Mouse (Mus musculus) kidney, postnatal 0 days (tissue): ENCODE measurements around the gene Cd109. TPM values are rescaled to one million over a fixed set of nuclear protein-coding genes. Genes with fewer than 3 reads are reported as not detected.
A peak's percentile ranks its signal among the peaks of the same experiment; 100 is the strongest.

Source experiments
- ATAC-seq: fragments of 200-750 bp; cut with Nextera tagmentation; replicated peaks from 2 replicates; pipeline ENCODE4 v1.8.0; 2017; ENCODE audit warnings: low read depth, moderate number of reproducible peaks, moderate TSS enrichment, moderate library complexity; ENCODE audit not compliant: low FRiP score
- DNase-seq: peaks from one replicate; pipeline ENCODE4 v3.0.0-alpha.2; 2016; ENCODE audit warnings: low spot score
- H3K27ac ChIP-seq: fragments of 300-500 bp; sonication (generic); 2 replicates; pipeline ENCODE4 v1.5.1; 2014; ENCODE audit warnings: mild to moderate bottlenecking
- H3K27me3 ChIP-seq: fragments of 300-500 bp; sonication (generic); 2 replicates; pipeline ENCODE4 v1.6.1; 2014; ENCODE audit warnings: low read length, mixed read lengths; ENCODE audit not compliant: insufficient read depth
- H3K36me3 ChIP-seq: fragments of 300-500 bp; sonication (generic); 2 replicates; pipeline ENCODE4 v1.6.1; 2014; ENCODE audit warnings: low read length, mixed read lengths; ENCODE audit not compliant: insufficient read depth
- H3K4me1 ChIP-seq: fragments of 300-500 bp; sonication (generic); replicated peaks from 2 replicates; pipeline ENCODE4 v1.6.1; 2014; ENCODE audit warnings: antibody characterized with exemption, low read length, mixed read lengths; ENCODE audit not compliant: insufficient read depth
- H3K4me2 ChIP-seq: fragments of 300-500 bp; sonication (generic); 2 replicates; pipeline ENCODE4 v1.6.1; 2014; ENCODE audit warnings: mild to moderate bottlenecking, low read length, moderate library complexity, mixed read lengths
- H3K4me3 ChIP-seq: fragments of 300-500 bp; sonication (generic); replicated peaks from 2 replicates; pipeline ENCODE4 v1.5.1; 2014; ENCODE audit warnings: low read depth, low read length
- H3K9ac ChIP-seq: fragments of 300-500 bp; sonication (generic); 2 replicates; pipeline ENCODE4 v1.6.1; 2014; ENCODE audit warnings: low read depth, low read length
- H3K9me3 ChIP-seq: fragments of 300-500 bp; sonication (generic); replicated peaks from 2 replicates; pipeline ENCODE4 v1.6.1; 2016; ENCODE audit warnings: low read length, inconsistent platforms, mixed read lengths
- CTCF ChIP-seq: IDR thresholded peaks from 2 replicates; pipeline ENCODE4 v1.5.1; 2016; ENCODE audit warnings: antibody characterized with exemption, low read depth, mild to moderate bottlenecking, moderate library complexity
- WGBS: fragments of 180-500 bp; shearing (Covaris S2); extraction: QIAGEN DNeasy Blood & Tissue Kit; methylation state at CpG from one replicate; pipeline ENCODE4 v1.1.7; 2014; 5-methylcytosine and 5-hydroxymethylcytosine counted together
- polyA plus RNA-seq: library from polyadenylated mRNA; unstranded; fragments of >200 nt; fragmentation: Nextera tagmentation; extraction: Ambion mirVana; gene quantifications from 2 replicates; pipeline ENCODE4 v1.2.1, GENCODE M21; 2015

Cd109 gene
- polyA plus RNA-seq, 1 experiment from 2014 or later, result 4.3 TPM

GRCm38 (mm10) chr9:78631755-78632434, 16.5 kb downstream of the Cd109 start:
- no peak overlapping the region for H3K9ac ChIP-seq
- H3K9me3 ChIP-seq, result no peaks in the 10 kb centered on the region
- no peak overlapping the region for H3K4me2 ChIP-seq
- no peaks in the 10 kb centered on the region for H3K27me3 ChIP-seq
- no peak for DNase-seq
- ATAC-seq, result no peak
- no peak overlapping the region for H3K27ac ChIP-seq
- no peak for TF ChIP-seq CTCF
- WGBS, result 68% methylated on average over 6 of the region's 6 CpGs
- no peaks in the 10 kb centered on the region for H3K36me3 ChIP-seq
- no peak overlapping the region for H3K4me3 ChIP-seq
- 0 out of 2 replicates have a peak, but pooled peaks cover 3% of the 10 kb centered on the region for H3K4me1 ChIP-seq

- no peak for TF ChIP-seq CTCF
- ATAC-seq (no peak), DNase-seq (no peak)
- Histone ChIP-seq H3K9me3 (no peaks in the 10 kb centered on the region), H3K4me2 (no peak overlapping the region), H3K4me3 (no peak overlapping the region), H3K9ac (no peak overlapping the region), H3K4me1 (0 out of 2 replicates have a peak, but pooled peaks cover 3% of the 10 kb centered on the region), H3K36me3 (no peaks in the 10 kb centered on the region), H3K27ac (no peak overlapping the region), H3K27me3 (no peaks in the 10 kb centered on the region)
- WGBS, result 91% methylated on average over 3 of the region's 3 CpGs
Measured at GRCm38 (mm10) chr9:78633976-78634375, 18.6 kb downstream of the Cd109 start.

- ATAC-seq (no peak), DNase-seq (no peak)
- no peak overlapping the region for H3K27ac ChIP-seq
- H3K4me1 ChIP-seq, result no peaks in the 10 kb centered on the region
- no peaks in the 10 kb centered on the region for H3K36me3 ChIP-seq
- H3K9me3 ChIP-seq, result no peaks in the 10 kb centered on the region
- 86% methylated on average over 4 of the region's 4 CpGs for WGBS
- no peak overlapping the region for H3K4me2 ChIP-seq
- H3K27me3 ChIP-seq, result no peaks in the 10 kb centered on the region
- H3K4me3 ChIP-seq, result no peak overlapping the region
- no peak for TF ChIP-seq CTCF
- H3K9ac ChIP-seq, result no peak overlapping the region
Measured at GRCm38 (mm10) chr9:78641386-78641785, 26.0 kb downstream of the Cd109 start.

- peak; percentile 69 for DNase-seq
- Histone ChIP-seq H3K4me2 (no peak overlapping the region), H3K27me3 (no peaks in the 10 kb centered on the region), H3K36me3 (no peaks in the 10 kb centered on the region), H3K4me3 (no peak overlapping the region), H3K9me3 (no peaks in the 10 kb centered on the region), H3K9ac (no peak overlapping the region), H3K4me1 (no peaks in the 10 kb centered on the region), H3K27ac (no peak overlapping the region)
- ATAC-seq, result no peak; the same call in 1 of the 2 replicates
- WGBS, result 49% methylated on average over 6 of the region's 6 CpGs
- peak; percentile 86 for TF ChIP-seq CTCF
Measured at GRCm38 (mm10) chr9:78646008-78646777, 30.8 kb downstream of the Cd109 start.

GRCm38 (mm10) chr9:78648641-78649040, 33.3 kb downstream of the Cd109 start:
- no peaks in the 10 kb centered on the region for H3K9me3 ChIP-seq
- WGBS, result 87% methylated on average over 8 of the region's 8 CpGs
- DNase-seq, result no peak
- TF ChIP-seq CTCF, result no peak
- no peaks in the 10 kb centered on the region for H3K27me3 ChIP-seq
- ATAC-seq, result no peak
- H3K4me2 ChIP-seq, result no peak overlapping the region
- no peaks in the 10 kb centered on the region for H3K4me1 ChIP-seq
- no peak overlapping the region for H3K4me3 ChIP-seq
- no peaks in the 10 kb centered on the region for H3K36me3 ChIP-seq
- no peak overlapping the region for H3K27ac ChIP-seq
- no peak overlapping the region for H3K9ac ChIP-seq

- H3K9me3 ChIP-seq, result no peaks in the 10 kb centered on the region
- no peak for TF ChIP-seq CTCF
- H3K4me3 ChIP-seq, result no peak overlapping the region
- no peak overlapping the region for H3K27ac ChIP-seq
- H3K4me1 ChIP-seq, result no peaks in the 10 kb centered on the region
- H3K36me3 ChIP-seq, result no peaks in the 10 kb centered on the region
- no peak overlapping the region for H3K9ac ChIP-seq
- DNase-seq (peak; percentile 15), ATAC-seq (no peak)
- no peak overlapping the region for H3K4me2 ChIP-seq
- no peaks in the 10 kb centered on the region for H3K27me3 ChIP-seq
Measured at GRCm38 (mm10) chr9:78649398-78649797, 34.1 kb downstream of the Cd109 start.
